Mouse (Mus musculus) liver, postnatal 0 days (tissue): Measurements from ENCODE around the gene Unk.

ENCODE experiments used
- CTCF ChIP-seq: sonication (generic); IDR thresholded peaks from 2 replicates; pipeline ENCODE4 v1.5.1; 2016; ENCODE audit warnings: antibody characterized with exemption, low read depth
- EP300 ChIP-seq: IDR thresholded peaks from 2 replicates; pipeline ENCODE4 v1.6.1; 2016; ENCODE audit warnings: antibody characterized with exemption, low read depth, mild to moderate bottlenecking

DNA sequence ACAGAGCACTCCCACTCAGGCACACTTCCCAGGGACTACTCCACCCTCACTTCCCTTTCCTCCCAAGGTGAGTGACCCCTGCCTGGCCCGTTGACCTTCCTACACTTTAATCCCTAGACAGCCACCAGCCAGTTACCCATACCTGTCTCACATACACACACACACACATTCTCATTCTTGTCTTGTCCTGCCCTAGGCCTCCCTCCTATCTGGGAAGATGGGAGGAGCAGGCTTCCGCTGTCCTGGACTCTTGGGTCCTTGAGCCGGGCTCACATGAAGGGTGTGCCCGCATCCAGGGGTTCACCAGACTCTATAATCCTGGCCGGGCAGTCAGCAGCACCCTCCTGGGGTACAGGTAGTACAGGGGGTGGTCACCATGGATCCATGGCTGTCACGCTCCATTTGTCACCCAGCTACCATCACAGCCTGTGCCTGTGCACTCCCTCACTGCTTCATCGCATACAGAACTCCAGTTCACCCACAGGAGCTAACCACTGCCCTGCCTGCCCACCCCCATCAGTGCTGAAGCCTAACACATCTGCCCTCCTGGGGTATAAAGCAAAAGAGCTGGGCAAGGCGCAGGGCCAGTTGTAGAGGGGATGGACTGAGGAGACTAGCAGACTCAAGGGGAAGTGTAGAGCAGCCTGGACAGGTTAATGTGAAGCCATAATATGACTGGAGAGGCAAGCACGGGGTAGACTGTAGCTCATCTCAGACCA is 24.3 kb upstream of the Unk start:
- no peak for TF ChIP-seq CTCF
- TF ChIP-seq EP300: no peak
